Mouse (Mus musculus) liver, postnatal 0 days (tissue): ENCODE data around the gene Cul7.

Experiments used
- CTCF ChIP-seq: sonication (generic); IDR thresholded peaks from 2 replicates; pipeline ENCODE4 v1.5.1; 2016; ENCODE audit warnings: antibody characterized with exemption, low read depth
- EP300 ChIP-seq: IDR thresholded peaks from 2 replicates; pipeline ENCODE4 v1.6.1; 2016; ENCODE audit warnings: antibody characterized with exemption, low read depth, mild to moderate bottlenecking

GRCm38 (mm10) chr17:46680760-46681373 lies 30.7 kb downstream of the Cul7 start, which contains the start of gene Klhdc3:
- TF ChIP-seq CTCF (no peak), EP300 (no peak)
